Mouse (Mus musculus): ENCODE results near the gene Ing3.

- TF ChIP-seq TAL1 (IDR thresholded peaks at IDR 0.05; ENCODE audit: low read length), result no peak
- no peak for TF ChIP-seq GATA1 (IDR thresholded peaks at IDR 0.05; ENCODE audit: low read length)
Measured at GRCm38 (mm10) chr6:21993070-21993469, 43.7 kb downstream of the Ing3 start.

All from erythroblast, embryonic 14.5 days (primary cell).